Mouse (Mus musculus) kidney, adult 2 months (tissue): ENCODE measurements around the gene Efcab3.

Experiments
- CTCF ChIP-seq: fragments of 200-500 bp; conservative IDR thresholded peaks from 2 replicates; pipeline ENCODE4 v1.5.1; 2011; ENCODE audit warnings: low read depth, mild to moderate bottlenecking, control low read depth, low read length, moderate library complexity, mixed read lengths; ENCODE audit not compliant: insufficient read depth, insufficient read length
- POLR2A ChIP-seq: fragments of 200-500 bp; IDR thresholded peaks from one replicate; pipeline ENCODE4 v1.6.1; 2011; ENCODE audit warnings: low read depth, low read length, control low read depth

DNA sequence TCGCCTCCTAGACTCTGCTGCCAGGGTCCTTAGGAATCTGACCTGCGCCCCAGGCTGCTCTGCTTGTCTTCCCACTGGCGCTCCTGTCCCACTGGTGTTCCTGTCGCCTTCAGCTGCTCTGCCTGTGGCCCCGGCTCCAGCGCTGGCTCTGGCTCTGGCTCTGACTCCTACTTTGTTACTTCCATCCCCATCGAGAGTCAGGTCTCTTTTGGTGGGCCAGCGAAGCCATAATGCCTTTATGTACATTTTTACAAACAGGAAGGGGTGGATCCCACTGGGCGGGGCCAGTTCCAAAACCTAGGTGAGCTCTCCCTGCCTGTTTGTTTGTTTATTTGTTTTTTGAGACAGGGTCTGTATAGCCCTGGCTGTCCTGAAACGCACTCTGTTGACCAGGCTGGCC lies 103.4 kb downstream of the Efcab3 start:
- TF ChIP-seq CTCF = no peak
- no peak for TF ChIP-seq POLR2A
